Mouse (Mus musculus): ENCODE measurements around the gene 6330409D20Rik.
A peak's percentile ranks its signal among the peaks of the same experiment; 100 is the strongest.

6330409D20Rik gene

DNA sequence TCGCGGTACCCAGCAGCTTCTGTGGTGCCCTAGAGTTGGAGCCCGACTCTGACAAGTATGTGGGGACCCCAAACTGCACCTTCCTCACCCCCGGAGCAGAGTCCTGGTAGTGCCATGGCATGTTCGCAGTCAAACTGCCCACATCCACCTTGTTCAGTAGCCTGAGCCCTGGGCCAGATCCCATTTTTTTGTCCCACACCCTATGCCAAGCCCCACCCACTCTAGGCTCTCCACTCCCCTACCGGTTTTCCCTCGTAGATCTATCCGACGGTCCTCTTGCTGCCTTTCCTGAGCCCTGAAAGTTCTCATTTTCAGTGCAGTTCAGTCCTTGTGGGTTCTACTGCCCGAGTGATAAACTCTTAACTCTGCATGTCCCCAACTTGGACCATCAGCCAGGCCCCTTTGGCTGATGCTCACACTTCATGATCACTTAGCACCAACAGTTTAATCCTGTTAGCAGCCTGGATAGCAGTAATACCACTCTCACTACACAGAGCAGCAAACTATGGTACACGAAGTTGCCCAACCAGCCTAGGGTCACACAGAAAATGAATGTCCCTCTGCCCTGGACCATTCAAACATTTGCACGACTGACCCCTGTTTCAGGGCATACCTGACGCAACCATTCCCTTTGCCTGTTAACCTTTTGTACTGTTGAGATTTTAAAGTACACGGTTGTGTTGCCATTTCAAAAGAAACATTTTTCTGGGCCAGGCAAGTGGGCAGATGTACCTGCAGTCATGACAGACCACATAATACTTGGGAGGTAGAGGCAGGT is 39.7 kb downstream of the 6330409D20Rik start:
- DNase-seq (ENCODE audit: low read depth, low spot score): no peak

DNA sequence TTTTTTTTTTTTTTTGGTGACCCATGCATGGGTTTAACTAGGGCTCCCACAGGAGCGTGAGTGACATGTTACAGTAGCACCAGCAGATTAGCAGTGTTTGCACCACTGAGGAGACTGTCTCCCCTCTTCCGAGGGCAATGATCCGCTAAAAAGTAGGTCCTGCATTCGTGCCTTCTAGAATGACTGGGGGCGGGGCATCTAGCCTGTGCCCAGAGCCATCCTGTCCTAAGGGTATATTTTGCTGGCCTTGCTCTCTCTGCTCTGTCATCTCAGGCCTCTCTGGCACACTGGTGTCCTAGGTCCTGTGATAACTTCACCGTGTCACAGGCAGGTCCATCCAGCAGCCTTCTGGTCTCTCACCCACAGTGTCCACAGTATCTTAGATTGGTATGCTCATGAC is 41.1 kb downstream of the 6330409D20Rik start:
- DNase-seq (ENCODE audit: low read depth, low spot score): no peak

DNA sequence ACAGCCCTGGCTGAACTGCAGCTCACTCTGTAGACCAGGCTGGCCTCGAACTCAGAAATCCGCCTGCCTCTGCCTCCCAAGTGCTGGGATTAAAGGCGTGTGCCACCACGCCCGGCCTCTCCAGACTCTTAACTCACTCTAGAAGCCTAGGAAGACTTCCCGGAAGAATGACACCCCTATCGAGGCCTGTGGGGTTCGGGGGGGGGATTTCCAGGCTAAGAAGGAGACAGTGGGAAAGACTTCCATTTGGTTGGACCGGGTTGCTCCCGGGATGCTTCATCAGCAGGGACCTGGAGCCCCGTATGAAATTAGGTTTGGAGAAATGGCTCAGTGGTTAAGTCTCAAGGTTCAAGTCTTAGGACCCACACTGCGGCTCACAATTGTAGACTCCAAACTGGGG is 46.1 kb downstream of the 6330409D20Rik start:
- DNase-seq (ENCODE audit: low read depth, low spot score): no peak

DNA sequence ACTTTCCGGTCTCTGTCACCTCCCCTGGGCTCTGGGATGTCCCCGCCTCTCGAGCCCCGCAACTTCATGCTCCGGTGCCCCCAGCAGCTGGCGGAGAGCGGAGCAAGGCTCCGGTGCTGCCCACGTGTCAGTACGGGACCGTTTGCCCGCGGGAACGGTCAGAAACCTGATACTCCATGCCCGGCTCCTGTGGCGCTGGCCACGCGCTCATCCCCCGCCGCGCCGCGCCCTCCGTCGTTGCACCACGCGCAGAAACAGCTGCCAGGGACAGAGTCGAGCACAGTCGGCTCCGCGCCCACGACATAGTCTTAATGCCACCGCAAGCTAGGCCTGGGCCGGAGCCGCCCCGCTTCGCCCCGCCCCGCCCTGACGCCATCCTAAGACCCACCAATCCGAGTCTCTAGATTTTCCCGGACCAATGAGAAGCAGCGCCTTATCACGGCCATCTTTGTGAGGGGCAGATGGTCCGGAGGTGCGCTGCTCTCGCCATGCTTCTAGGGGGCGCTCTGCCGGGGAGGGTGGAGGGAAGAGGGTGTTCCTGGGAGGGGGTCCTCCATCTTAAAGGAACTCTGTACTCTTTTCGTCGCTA is 46.9 kb downstream of the 6330409D20Rik start:
- DNase-seq (ENCODE audit: low read depth, low spot score): peak; percentile 98

DNA sequence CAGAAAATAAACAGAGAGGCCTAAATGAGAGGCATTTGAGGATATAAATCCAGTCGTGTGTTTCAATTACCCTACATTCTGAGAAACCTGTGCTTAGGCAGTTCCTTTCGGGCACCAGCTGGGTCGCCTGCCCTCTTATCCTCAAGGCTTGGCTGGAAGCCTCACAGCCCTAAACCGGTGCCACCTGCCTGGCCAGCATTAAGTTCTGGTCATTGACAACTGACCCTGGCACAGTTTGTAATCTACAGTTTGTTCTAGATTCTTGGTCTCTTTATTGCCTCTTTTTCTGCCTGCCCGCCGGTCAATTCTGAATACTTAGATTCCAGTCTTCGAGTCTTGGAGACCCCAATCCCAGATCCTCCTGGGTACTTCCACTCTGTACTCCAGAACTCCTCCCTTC is 47.5 kb downstream of the 6330409D20Rik start:
- no peak for DNase-seq (ENCODE audit: low read depth, low spot score)

DNA sequence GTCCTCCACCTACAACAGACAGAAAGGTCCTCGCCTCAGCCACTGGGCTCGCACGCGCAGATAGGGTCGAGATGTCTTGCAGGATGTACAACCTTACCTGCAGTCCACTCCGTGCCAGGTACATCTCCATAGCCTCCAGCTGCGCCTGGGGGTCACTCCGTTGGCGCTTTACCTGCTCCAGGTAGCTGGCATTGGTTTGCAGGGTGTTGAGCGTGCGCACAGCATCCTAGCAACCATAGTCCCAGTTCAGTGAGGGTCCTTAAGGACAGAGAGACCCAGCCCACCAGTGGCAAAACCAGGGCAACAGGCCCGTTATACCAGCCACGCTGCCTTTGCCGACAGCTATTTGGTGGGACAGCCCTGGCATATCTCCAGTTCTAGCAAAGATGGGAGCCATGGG is 48.3 kb downstream of the 6330409D20Rik start:
- no peak for DNase-seq (ENCODE audit: low read depth, low spot score)

DNA sequence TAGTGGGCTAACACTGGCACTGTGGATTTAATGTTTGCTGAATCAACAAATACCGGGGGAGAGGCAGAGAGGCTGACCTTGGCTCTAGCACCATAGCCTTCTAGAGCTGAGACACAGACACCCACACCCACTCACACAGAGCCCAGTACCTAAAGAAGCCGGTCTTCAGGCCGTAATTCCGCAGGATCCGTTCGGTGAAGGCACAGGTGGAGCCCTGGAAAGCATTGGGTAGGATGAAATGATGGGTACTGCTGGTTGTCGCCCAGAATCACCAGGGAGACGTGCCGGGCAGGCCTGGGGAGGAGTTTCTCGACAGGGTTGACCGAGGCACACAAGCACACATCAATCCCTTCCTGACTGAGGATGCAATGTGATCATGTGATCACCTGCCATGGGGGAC is 49.8 kb downstream of the 6330409D20Rik start:
- no peak for DNase-seq (ENCODE audit: low read depth, low spot score)

DNA sequence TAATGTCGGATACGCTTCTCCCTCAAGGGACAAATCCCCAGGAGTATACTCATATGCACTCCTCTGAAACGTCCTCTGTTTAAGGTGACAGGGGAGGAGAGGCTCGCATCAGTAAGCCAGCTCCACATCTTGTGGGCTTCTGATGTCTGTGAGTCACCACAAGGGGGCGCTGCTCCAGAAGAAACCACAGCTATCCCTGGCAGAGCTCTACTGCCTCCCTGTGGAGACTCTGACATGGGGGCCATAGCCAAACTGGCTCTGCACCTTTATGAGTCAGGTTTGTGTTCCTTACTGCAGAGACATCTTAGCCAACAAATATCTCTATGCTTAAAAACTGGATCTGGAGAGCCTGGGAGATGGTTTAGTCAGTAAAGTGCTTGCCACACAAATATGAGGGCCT is 51.4 kb downstream of the 6330409D20Rik start:
- peak; percentile 93 for DNase-seq (ENCODE audit: low read depth, low spot score)

DNA sequence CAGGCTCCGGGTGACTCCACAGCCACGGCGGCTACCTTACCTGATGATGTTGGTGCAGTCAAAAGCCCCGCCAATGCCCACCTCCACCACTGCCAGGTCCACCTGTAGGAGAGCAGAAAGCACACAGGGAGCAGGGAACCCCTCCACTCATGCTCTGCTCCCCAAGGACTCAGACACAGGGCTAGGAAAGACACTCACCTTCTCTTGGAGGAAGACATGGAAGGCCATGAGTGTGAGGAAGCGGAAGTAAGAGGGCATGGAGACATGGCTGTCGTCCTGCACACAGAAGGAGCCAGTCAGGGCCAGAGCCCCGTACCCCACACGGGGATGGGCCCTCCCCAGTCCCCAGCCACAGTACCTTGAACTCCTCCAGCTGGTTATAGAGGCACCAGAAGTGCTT is 53.3 kb downstream of the 6330409D20Rik start:
- no peak for DNase-seq (ENCODE audit: low read depth, low spot score)

DNA sequence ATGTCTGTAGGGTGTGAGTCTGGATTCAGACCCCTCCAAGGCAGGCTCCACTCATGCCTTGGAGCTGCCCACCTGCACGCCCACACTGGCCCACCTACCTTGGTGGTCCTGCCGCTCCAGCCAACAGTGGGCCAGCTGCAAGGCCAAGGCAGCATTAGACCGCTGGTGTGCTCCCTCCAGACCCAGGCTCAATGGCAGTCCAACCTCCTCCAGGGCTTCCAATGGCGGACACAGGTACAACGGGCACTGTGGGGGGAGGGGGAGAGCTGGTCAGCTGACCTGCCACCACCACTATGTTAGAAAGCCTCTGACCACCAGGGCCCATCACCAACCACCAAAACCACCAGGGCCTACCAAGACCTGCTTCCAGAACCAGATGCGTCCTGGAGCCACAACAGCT is 54.2 kb downstream of the 6330409D20Rik start:
- DNase-seq (ENCODE audit: low read depth, low spot score): no peak

DNA sequence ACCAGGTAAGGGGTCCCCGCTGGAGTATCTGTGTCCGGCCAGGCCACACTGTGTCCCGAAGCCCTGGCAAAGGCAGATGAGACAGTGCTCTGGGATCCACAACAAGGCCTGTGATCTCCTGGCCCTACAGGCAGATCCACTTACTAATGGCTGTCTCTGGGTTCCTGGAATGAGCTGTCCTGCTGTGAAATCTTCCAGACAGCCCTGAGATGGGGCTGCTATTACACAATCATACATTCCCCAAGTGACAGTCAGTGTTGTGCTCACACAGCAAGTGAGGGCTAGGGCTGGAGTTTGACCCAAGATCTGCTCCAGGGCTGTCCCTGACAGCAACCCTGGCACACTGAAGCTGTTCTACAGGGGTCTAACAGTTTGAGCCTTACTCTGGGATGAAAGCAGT is 55.0 kb downstream of the 6330409D20Rik start:
- no peak for DNase-seq (ENCODE audit: low read depth, low spot score)

DNA sequence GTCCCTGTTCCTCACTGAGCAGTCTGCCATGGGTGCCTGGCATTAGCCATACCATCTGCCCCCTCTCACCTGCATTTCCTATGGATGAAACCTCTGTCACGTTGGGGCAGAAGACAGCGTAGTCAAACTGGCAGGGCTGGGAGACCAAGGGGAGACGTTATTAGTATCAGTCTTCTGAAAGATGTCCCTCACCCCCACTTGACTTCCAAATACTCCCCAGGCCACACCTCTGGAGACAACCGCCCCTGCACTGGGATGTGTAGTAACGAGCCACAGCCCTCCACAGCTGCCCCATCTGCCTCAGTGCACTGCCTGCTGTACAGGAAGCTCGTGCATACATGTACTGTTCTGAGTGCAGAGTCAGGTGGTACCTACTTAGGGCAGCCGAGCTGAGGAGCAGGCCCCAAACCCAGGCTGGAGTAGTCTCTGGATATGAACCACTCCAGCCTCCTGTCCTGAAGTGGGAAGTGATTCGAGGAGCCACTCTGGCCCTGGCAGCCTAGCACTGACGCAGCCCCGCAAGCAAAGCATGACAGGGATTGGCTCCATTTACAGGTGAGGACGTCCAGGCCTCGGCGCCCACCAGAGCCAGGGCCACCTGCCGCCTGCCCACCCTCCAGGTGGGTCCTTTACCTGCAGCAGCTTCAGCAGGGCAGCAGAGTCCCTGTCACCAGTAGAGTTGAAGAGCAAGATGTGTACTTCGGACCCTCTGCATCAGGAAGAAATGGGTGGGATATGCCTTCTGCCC is 56.0 kb downstream of the 6330409D20Rik start:
- DNase-seq (ENCODE audit: low read depth, low spot score): no peak

DNA sequence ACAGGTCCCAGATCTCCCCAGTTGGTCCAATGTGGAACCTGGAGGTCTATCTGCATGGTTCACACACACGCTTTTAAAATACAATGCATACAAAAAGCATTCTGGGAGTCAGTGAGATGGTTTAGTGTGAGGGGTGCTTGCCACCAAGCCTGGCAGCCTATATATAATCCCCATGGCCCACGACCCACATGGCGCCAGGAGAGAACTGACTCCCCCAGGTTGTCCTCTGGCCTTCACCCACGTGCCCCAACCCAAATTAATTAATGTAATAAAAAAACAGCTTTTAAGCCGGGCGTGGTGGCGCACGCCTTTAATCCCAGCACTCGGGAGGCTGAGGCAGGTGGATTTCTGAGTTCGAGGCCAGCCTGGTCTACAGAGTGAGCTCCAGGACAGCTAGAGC is 57.1 kb downstream of the 6330409D20Rik start:
- DNase-seq (ENCODE audit: low read depth, low spot score): no peak

DNA sequence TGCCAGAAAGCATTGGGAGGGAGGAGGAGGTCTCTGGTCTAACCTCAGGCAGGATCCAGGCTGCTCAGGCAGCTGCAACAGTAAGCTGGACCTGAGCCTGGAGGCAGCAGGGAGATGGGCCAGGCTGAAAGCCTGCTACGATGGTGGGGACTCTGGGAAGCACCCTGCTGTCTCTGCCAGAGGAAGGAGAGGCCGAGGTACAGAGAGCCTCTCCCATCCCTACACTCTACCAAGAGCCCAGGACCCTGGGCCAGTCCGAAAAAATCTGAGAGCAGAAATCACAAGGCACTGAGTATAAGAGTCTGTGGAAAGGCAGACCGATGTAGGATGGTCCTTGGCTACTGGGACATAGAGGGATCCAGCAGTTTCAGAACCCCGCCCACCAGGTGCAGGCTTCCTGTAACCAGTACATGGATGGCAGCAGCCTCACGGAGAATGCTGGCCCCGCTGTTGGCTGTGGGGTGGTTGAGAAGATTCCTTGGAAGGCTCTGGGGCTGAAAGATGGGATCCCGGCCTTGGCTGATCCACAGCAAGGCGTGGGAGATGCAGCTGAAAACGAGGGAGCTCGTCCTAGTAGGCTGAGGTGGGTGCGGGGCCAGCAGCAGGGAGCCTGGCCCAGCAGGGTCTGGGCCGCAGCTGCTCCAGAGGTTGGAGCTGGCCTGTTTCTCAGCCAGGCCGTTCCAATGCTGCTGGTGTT is 57.9 kb downstream of the 6330409D20Rik start:
- DNase-seq (ENCODE audit: low read depth, low spot score): no peak
